Mouse (Mus musculus): ENCODE measurements at regions not wholly inside any gene's neighbourhood (a gene's known extent, or its start where the extent isn't known, plus 50 kb on each side); places are given as distances from the start of the nearest gene placed in this dataset.
"Not testable (repeated sequence)": the region's sequence is repeated elsewhere in the genome, so short reads cannot be mapped to it uniquely, and the experiment has no call there.

DNA sequence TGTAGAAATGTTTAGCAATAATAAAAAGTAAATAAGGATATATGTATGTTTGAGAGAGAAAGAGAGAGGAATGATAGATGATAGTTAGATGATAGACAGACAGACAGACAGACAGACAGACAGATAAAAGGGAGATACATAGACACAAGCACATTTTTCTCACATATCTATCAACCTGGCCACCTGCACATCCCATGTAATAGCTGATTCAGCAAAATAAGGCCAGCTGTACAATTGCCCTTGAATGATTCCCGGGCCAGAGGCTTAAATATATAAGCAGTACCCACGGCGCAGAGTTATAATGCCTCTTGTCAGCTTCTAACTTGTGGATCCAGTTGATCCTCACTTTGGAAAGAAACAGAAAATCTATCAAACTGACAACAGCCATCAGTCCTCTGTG lies 178.5 kb downstream of the Tmem114 start:
- DNase-seq (ENCODE audit: low spot score), result no peak

DNA sequence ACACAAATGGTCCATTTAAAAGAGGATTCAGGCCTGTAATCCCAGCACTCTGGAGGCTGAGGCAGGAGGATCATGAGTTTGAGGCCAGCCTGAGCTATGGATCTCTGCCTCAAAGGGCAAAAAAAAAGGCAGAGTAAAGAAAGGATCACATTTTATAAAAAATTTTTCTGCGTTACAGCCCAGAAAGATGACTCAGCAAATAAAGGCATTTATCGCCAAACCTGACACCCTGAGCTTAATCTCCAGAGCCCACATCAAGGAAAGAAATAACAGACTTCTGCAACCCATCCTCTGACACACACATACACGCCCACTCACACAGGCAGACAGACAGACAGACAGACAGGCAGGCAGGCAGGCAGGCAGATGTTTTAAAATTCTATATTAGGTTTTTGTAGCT lies 179.3 kb downstream of the Tmem114 start:
- DNase-seq (ENCODE audit: low spot score), result no peak

DNA sequence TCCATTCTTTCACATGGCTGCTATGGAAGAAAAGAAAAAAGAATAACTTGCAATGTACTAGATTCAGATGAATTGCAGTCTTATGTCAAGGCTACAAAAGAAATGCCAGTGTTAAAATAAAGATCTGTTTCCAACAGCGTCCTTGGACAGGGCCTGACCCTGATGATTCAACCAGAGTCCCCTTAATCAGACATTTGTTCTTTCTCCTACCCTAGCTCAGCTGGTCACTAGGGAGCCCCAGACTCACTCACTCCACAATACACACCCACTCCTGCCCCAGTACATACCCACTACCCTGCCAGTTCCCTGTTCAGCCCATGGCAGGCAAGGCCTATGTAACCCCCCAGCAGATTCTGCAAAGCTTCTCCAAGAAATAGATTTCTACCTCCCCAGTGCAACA lies 190.6 kb downstream of the Tmem114 start:
- no peak for DNase-seq (ENCODE audit: low spot score)

DNA sequence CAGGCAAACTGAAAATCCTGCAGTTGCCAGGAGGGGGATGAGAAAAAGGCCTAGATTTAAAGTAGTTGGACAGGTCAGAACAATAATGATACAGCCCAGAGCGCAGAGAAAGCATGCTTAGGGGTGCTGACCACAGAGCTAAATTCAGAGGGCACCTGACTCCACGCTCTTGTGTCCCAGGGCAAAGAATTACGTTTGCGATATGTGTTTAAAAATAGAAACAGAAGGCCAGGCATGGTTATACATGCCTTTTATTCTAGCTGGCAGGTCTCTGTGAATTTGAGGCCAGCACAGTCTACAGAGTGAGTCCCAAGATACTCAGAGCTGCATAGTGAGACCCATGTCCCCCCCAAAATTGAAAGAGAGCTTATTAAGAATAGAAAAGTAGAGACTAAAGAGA lies 192.9 kb downstream of the Tmem114 start:
- no peak for DNase-seq (ENCODE audit: low spot score)

DNA sequence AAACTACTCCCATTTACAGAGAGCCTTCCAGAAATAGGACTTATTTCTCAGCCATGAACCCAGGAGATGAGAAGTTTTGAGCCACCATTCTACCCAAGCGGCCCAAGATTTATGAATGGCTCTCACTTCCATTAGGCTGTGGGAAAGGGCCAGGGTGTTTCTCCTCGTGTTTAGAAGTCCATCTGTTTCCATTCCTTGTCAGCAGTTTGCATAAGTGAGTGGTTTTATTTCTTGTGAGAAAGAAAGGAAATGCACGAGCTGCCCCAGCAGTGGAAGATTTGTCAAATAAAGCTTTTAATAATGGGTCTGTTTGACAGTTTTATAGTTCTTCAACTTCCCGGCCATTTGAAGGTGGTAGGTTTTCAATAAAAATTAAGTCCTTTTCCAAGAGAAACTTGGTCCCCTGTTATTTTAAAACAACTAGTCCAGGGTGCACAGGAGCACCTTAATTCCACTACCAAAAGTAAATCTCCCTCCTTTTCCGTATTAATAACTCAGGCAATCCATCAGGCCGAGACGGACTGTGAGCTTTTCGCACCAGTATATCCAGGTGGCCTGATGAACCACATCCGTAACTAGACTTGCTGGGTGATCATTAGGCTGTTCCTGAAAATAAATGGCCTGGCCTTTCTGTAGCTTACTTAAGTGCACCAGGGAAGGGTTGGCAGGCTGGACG lies 201.2 kb downstream of the Tmem114 start:
- no peak for DNase-seq (ENCODE audit: low spot score)

DNA sequence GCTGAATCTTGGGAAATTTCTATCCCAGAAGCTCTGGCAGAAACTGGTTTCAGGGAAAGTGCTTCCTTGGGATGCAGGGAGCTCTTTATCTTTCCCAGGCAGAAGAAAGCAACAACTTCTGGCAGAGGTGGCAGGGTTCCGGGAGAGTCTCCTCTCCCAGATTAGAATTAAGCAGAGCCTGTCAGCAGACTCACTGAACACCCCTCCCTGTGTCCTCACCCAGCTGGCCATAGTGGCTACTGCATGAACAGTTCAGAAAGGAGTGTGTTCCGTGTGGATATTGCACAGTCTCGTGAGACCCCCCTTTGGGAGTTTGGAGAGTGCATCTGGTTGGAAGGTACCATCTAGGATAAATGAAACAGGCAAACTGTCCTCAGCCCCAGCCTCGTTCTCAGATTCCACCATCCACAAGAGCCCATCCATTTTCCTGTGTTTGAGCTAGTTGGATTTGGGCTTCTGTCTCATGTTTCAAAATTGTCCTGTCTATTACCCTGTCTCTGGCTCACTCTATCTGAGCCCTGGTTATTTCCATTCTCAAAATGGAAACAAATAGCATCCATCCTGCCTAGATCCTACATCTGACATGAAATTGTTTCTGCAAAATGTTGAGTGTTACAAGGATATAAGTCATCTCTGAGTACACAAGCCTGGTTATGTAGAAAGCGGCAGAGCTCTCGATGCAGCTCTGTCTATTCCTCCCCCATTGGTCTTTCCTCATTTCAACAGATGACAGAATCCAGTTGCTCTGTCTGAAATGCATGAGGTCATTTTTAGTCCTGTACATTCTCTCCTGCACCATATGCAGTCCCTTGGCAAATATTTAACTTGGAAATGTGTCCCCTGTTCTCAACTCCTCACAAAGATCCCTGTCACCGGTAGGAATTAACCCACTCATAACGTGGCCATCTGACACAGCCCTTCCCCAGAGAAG lies 216.4 kb downstream of the Tmem114 start:
- DNase-seq (ENCODE audit: low spot score), result peak; percentile 4

DNA sequence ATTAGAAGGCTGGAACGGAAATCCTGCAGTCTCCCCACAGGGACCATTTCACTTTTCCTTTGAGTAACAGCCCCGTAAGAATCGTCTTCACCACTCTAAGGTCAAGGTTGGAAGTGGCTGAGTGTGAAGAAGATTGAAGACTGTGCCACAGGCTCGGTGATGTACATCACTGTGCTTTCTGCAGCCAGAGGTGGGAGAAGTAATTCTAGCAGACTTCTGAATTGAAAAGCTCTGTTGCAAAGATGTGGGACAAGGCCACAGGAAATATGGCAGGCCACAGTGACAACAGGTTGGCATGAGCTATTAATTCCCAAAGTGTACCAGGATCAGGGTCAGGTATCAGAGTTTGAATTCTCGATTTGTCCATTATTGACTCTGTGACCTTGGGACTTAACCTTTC lies 219.9 kb downstream of the Tmem114 start:
- no peak for DNase-seq (ENCODE audit: low spot score)

DNA sequence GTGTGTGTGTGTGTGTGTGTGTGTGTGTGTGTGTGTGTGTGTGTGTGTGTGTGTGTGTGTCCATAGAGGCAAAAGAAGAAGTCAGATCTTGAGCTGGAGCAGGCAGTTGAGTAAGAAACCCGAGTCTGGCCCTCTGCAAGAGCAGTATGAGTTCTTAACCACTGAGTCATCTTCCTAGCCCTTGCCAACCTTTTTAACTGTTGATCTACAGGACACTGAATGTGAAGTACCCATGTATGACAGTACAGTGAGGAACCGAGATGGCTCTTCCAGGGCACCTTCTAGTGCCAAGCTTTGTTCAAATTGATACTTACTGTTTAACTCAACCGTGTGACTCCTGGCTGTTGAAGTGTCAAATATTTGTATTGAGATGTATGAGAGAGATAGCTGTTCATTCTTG lies 223.6 kb downstream of the Tmem114 start:
- DNase-seq (ENCODE audit: low spot score), result no peak

DNA sequence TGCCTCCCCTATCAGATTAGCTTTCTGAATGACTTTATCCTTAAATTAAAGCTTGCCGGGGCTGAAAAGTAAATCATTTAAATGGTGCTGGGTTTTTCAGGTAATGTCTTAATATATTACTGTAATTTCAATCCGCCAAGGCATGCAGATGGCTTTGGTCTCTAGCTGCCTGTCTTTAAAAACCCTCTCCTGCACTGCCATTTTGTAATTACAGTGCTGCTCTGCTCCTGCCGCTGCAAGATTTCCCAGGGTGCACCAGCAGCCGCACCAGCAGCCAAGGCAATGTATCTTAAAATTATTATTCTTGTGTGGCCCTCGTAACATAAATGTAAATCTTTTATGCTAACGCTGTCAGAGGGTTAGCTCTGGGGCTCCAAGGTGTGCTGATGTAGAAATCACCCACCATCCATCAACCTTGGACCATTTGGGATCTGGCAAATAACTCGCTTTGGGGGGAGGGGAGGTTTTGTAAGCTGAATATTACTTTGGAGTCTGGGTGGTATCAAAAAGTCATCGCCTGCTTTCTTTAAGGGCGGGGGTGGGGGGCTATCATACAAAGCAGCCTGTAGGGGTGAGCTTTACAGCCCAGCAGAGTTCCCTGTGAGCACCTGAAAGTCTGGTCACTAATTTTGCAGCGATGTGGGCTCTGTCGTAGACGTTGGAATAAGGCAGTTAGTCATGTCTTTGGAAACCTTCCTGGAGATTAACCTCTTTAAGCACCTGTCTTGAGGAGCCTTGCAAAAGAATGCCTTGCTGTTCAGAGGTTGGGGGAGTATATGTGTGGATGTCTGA lies 226.0 kb downstream of the Tmem114 start:
- DNase-seq (ENCODE audit: low spot score), result no peak

DNA sequence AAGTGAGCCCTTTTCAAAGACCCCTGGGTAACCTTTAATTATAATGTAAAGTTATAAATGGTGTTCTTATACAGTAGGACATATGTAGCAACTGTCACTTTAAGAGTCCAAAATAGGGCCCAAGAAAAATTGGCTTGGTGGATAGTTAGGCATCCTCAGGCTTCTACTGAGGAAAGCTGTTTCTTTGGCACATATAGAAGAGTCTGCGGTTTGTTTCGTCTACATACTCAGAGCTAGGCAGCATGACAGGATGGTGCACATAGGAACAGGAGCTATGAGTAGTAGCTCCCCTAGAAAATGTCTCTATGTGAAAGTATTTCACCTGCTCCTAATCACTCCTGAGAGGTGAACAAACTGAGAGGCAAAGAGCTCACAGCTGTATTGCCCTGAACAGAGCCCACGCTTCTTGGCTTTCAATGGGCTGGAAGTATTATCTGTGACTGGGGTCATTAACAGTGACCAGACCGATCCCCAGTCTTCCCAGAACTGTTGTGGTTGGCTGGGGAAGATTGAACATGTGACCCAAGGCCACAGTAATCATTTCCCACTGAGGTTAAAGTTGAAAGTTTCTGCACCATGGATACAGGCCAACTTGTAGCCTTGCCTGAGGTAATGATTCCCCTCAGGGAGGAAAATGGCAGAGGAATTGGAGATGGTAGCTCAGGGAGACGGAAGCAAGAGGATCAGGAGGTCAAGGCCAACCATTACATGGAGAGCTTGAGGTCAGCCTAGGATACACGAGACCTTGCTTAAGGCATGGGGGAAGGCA lies 235.3 kb downstream of the Tmem114 start:
- no peak for DNase-seq (ENCODE audit: low spot score)

DNA sequence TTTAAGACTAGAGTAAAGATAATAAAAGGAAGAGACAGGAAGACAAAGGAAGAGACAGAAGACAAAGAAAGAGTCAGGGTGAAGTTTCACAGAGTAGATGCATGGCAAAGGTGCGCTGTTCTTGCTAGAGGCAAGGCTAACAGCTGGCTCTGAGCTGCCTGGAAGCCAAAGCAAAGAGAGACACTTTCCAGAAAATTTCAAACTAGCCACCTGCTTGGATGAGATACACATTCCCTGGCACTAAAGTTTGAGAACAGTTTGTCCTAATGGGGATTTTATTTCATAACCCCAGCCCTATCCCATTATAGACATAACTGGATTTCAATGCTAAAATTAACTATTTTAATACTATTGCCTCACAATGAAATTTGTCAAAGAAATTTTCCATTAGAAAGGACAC lies 235.9 kb downstream of the Tmem114 start:
- DNase-seq (ENCODE audit: low spot score), result no peak

DNA sequence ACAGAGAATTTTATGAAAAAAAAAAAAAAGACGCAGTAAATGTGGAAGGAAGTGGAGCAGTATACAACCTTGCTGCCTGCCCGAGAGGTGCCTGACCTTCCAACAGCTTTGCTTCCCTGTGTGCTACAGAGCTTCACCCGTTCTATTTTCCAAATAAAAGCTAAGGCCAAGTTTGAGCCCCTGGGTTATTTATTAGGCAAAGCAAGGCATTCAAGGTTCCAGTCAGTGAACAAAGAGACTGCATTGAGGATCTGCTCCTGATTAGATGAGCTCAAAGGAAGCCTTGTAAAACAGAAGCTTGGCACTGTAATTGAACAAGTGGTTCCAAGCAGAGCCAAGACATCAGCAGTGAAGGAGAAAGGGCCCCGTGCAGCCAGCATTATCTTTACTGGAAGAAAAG lies 236.4 kb downstream of the Tmem114 start:
- no peak for DNase-seq (ENCODE audit: low spot score)

DNA sequence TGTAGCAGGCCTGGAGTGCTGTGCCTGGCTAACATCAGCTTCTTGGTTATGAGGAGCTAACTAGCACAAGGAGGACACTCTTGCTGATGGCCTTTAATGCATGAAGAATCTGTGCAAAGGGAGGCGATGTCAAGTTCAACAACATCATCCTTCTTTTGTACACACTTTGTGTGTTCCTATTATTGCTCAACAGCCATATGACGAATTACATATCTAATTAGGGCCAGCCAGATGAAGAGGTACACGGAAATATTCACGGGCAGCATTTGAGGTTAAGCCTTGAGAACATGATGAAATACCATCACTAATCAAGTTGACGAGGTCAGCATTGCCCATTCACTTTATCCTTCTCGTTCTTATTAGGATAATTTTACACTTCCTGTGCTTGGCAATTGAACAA lies 240.2 kb downstream of the Tmem114 start:
- DNase-seq (ENCODE audit: low spot score), result no peak

DNA sequence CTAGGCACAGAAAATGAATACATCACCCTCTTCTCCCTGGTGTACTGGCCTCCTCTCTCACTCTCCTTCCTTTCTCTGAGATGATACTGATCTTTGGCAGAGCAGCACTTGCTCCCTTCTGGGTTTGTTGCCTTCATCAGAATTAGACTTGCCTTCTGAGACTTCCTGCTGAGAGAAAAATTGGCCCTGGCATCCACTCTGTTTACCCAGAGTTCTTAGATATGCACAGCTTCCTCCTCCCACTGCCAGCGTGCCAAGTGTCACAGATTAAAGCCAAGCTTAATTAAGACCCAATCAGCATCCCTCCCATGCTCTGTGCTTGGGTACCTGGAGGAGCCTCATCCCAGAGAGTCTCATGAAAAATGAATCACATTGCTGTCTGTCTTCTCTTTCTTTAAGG lies 246.0 kb downstream of the Tmem114 start:
- no peak for DNase-seq (ENCODE audit: low spot score)

DNA sequence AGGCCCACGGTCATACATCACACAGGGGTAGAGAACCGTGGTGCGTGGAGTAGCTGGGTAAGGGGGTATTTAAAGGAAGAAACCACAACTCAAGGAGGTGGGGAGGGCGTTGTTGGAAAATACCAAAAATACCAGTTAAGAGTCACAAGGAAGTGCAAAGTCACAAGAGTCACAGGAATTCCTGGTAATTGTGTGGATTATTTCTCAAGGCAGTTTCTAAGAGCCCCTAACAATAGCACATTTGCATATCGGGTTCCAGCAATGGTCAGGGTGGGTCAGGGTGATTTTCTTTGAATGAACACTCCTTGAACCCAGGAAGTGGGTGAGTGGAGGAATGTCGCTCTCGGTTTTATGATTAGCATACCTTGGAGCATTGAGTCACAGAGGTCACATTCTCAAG lies 247.7 kb downstream of the Tmem114 start:
- not testable (repeated sequence) for DNase-seq (ENCODE audit: low spot score)

DNA sequence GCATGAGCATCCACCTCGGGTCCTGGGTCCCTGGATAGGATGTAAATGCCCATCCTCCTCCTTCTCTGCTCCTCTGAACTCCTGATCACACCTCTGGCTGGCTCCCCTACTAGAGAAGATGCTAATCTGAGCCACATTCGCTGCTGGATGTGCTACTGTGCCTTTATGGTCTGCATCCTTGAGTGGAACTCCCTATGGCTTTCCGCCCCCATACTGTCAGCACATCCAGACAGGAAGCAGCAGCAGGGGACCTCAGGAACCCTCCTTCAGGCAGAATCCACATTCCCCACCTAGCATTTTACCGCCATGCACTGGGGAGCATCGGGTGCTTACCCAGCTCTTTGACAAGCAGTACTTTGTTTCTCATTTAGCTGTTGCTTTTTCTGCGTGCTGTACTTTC lies 248.8 kb downstream of the Tmem114 start:
- DNase-seq (ENCODE audit: low spot score), result no peak

All from ovary, postnatal 36 days (tissue).